Mouse (Mus musculus) layer of hippocampus, adult 2 months (tissue): ENCODE measurements at regions not wholly inside any gene's neighbourhood (a gene's known extent, or its start where the extent isn't known, plus 50 kb on each side); places are given as distances from the start of the nearest gene placed in this dataset.
"Not testable (repeated sequence)": the region's sequence is repeated elsewhere in the genome, so short reads cannot be mapped to it uniquely, and the experiment has no call there.

Experiments used
- DNase-seq, 2 experiments: peaks; one replicate each; pipeline ENCODE4 v3.0.0; 2022; ENCODE audit warnings: low spot score in 2 of 2
- H3K27ac ChIP-seq: fragments of 200-600 bp; 2 replicates; pipeline ENCODE4 v1.8.1; 2022
- H3K4me3 ChIP-seq: fragments of 200-600 bp; 2 replicates; pipeline ENCODE4 v1.8.1; 2022; ENCODE audit warnings: mild to moderate bottlenecking
- CTCF ChIP-seq: fragments of 200-600 bp; conservative IDR thresholded peaks from 2 replicates; pipeline ENCODE4 v1.8.1; 2022; ENCODE audit warnings: antibody characterized with exemption, mild to moderate bottlenecking, moderate library complexity

DNA sequence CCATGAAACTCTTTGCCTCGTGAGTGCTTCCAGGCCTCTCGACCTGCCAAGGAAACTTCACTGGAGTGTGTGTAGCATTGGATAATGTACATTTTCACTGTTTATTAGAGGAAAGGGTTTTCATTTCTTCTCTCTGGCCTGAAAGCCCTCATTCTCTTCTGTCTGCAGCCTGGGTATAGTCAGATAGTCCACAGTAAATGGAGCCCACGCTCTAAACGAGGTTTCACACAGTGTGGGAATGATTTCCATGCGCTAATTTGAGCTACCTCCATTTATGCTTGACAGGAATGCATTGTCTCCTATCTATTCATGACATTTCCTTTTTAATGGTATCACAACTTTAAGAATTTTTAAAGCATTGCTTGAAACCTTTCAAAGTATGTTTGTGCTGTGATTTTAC lies 180.8 kb upstream of the Pfkp start:
- no peak overlapping the region for H3K27ac ChIP-seq
- no peak for DNase-seq
- TF ChIP-seq CTCF = no peak
- no peak overlapping the region for H3K4me3 ChIP-seq

DNA sequence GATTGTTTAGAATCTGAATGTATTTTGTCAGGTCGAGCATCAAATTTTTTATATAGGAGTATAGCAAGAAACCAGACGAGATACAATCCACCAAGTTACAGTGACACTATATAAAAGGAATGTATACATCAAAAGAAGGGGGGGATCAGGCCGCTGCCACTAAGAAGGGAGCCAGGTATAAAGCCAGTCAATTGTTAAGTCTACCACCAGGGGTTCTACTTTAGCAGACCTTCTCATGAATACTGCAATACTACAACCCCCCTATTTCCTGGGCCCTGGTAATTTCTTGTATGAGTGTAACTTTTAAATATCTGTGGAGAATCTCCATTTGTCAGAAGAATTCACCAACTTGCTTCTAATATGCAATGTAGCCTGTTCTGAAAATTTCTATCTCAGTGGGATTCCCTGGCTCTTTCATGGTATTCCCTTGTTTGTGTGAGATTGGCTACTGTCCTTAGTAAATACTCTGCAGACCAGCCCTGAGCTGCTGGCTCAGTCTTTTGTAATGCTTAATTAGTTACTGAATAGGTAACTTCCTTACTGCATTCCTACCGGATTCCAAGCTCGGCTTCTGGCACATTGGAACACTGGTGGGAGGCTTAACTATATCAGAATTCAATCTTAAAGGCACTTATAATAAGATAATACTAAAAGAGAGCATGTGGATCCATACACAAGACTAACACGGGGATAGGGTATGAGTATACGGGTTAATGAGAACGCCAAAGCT lies 180.2 kb upstream of the Pfkp start:
- not testable (repeated sequence) for H3K4me3 ChIP-seq, DNase-seq

DNA sequence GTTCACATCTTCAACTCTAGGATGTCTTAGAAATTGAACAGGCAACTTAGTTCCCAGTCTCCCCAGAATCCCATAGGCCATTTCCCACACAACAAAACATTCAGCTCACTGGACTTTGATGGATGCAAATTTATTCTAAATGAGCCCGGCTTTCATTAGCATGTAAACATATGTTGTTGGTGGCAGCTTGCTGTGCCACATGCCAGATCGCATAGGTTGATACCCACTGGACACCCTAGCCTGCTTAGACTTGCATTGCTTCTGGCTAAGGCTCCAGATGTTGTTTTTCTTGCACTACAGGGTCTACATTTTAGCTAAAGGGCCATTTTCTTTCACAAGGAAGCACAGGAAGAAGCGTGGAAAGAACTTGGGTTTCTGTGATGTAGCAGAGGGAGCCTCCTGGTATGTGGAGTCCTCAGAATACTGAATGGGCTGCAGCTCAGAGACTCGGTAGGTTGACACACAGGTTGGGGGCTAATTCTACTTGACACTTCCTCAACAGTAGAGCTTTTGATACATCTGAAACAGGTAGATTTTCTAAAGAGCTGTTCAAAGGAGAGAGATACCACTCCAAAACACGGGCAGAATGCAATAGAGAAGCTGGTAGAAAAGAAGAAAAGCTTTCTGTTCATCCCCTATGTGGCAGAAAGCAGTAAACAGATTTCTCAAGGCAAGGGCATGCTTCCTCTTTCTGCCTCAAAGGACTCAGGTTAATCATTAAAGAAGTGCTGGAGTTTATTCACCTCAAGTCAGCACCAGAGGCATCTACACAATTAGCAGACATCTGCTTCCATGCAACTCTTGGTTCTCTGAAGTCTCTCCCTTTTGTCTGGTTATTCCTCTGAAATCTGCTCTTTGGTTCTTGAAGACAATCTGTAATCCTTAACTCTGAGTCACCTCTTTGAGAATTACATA lies 153.9 kb upstream of the Pfkp start:
- no peak for TF ChIP-seq CTCF
- H3K4me3 ChIP-seq = no peak overlapping the region
- no peak for DNase-seq
- no peak overlapping the region for H3K27ac ChIP-seq

More for the DNA sequence above, 180.2 kb upstream of the Pfkp start:
- not testable (repeated sequence) for H3K27ac ChIP-seq

DNA sequence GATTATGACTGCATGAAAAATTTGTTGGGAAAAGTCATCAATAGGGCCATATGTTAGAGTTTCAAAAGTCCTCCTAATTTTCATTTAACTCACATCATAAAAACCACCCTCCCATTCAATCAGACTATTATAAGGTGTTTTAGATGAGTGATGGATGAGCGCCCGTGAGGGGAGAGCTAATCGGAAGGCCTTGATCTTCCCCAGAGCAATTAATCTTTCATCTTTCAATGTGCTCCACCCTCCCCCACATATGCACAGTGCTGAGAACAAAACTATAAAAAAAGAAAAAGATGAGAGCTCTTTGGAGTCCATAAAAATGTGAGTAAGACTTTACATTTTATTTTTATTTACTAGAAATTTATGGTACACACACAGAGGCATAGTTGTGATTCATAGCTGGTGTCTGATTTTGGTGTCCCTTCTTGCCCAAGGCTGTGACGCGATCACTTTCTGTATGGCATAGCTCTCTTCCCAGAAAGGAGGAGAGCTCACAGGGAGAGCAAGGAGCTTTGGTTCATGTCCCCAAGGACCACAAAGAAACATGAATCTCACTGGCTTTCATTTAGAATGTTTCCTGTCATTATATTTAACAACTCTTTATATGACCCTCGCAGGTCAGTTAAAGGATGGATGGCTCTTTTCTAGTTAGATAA lies 119.5 kb upstream of the Pfkp start:
- no peak for TF ChIP-seq CTCF
- no peak for DNase-seq
- H3K4me3 ChIP-seq = no peak overlapping the region
- H3K27ac ChIP-seq = no peak overlapping the region

DNA sequence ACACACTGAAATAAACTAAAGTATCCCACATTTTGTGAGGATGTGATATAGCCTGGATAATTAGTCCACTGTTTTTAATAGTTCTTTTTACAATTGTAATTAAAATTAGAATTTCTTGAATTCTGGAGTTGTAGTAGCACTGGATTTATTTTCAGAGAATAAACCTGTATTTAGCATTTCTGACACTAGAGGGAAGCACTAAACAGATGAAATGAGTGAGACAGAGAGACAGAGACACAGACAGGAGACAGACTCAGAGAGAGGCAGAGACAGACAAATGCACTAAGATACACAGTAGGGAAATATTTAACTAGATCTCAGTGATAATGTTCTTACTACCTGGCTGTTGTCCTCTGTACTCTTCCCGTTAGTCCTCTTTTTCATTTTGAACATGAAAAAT lies 108.6 kb upstream of the Pfkp start:
- H3K4me3 ChIP-seq = no peak overlapping the region
- no peak overlapping the region for H3K27ac ChIP-seq
- peak; percentile 81 for TF ChIP-seq CTCF
- no peak for DNase-seq

DNA sequence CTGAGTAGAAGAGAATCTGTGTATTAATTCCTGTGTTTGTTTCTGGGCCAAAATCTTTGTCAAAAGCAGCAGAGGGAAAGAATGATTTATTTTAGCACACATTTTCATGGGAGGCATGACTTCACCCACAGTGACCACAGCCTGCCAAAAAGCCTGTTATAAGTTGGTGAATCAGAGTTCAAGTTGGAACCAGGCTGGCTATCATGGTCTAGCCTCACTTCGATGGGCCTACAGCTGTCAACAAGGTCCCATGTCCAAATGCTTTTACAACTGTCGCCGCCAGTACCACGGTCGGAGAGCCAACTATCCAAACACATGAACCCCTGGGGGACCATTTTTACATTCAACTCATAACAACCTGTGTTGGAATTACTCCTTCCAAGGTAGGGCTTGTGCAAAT lies 103.0 kb upstream of the Pfkp start:
- DNase-seq = no peak
- no peak for TF ChIP-seq CTCF

DNA sequence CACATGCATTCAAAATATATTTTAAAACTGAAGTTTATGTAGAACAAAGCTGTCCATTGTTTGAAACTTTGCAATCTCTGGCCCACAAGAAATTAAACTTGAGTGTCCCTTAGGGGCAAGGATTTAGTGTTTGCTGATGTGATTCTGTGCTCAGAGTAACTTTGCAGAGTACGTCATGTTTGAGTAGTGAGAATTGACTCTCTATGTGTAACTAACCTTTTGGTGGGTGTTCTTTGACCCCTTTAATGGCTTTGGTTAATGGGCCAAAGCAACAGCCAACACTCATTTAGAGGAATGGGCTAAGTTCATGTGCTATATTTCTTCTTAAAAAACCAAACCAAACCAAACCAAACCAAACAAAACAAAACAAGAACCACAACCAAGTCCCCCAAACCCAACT lies 102.6 kb upstream of the Pfkp start:
- DNase-seq = no peak
- TF ChIP-seq CTCF = no peak
- Histone ChIP-seq H3K4me3 (no peak overlapping the region), H3K27ac (no peak overlapping the region)

More for the DNA sequence above, 103.0 kb upstream of the Pfkp start:
- Histone ChIP-seq H3K4me3 (no peak overlapping the region), H3K27ac (no peak overlapping the region)

DNA sequence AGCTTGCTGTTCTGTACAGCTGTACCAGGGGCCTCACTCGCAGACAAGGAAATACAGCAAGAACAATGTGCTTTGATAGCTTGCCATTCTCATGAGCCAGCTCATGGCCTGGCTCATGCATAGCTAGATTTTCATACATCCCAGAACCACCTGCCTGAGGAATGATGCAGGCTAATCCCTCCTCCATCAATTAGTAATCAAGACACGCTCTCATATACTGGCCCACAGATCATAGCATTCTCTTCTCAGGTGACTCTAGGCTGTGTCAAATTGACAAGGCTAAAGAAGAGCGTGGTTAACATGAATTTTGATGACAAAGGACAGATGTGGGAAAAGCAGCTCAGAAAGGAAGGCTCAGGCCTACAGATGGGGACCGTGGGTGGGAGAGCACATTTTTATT lies 93.3 kb upstream of the Pfkp start:
- Histone ChIP-seq H3K4me3 (no peak overlapping the region), H3K27ac (no peak overlapping the region)
- no peak for TF ChIP-seq CTCF
- no peak for DNase-seq

DNA sequence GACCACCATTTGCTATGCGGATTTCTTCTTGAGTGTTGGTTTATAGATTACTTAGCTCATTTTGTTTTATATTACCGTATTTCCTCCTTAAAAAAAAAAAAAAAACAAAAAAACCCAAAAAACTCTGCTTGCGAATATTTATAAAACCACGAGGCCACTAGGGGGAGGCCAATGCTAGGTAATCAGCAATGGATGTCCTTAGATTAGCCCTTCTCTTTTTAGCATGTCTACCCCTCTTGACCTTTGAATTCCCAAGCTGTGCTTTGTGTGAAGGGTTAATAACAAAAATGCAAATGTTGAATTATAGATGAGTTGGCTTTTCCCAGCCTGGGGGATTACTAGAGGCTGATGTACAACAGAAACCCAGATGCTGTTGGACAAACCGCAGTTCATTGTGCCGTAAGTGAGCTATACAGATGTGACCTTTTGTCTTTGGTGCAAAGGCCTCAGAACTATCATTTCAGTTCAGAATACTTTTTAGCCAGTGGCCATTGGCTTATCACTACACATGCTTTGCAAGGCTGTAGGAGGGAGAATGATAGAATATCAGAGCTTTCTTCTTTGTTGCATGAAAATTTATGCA lies 88.5 kb upstream of the Pfkp start:
- peak; percentile 72 for TF ChIP-seq CTCF
- Histone ChIP-seq H3K27ac (no peak overlapping the region), H3K4me3 (no peak overlapping the region)
- no peak for DNase-seq
